ENCODE assay signal across 12 mouse cellular contexts in the genomic region with DNA sequence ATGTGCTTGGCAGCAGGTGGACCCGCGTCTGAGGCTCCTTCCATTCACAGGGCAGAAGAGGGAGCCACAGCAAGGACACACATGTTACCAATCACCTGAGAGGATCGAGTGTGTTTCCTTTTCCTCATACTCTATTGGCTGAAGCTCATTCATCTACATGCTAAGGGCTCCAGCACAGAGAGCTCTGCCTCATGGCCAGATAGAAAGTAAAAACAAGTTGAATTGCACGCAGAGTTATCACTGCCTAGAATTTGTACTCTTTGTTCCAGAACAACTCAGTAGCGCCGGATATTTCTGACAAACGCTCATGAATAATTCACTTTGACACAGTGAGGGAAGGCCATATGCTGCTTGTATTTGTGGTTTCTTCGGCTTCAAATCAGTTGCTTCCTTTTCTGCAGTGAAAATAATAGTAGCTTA.
A peak's percentile ranks its signal among the peaks of the same experiment; 100 is the strongest.
DNase-seq lines count a peak whose midpoint lies in the region; ATAC-seq and TF ChIP-seq lines count a peak whose summit lies in the region.
"Had no signal": no experiment of that assay in that cellular context is flagged by ENCODE, and none has a peak within 500 bp of the region (broad histone marks: within the 10 kb centered on the region; RNA-seq: fewer than 3 reads in every experiment).

No protein-coding gene starts in this region.

- peaks cover 15% of the 10 kb centered on the region; the same call in 1 of the 2 replicates for H3K4me1 ChIP-seq in forebrain, embryonic 13.5 days
- no peaks in the 10 kb centered on the region for H3K4me1 ChIP-seq in forebrain, embryonic 10.5 days
- peaks cover 9% of the 10 kb centered on the region for H3K4me1 ChIP-seq in forebrain, postnatal 0 days (ENCODE audit: insufficient read depth)
- H3K4me1 ChIP-seq: liver, embryonic 15.5 days had no signal

- DNase-seq in forebrain, embryonic 10.5 days (ENCODE audit: extremely low spot score, low spot score), result no peak
- DNase-seq in forebrain, postnatal 0 days, result peak; percentile 76
- peak; percentile 59 to 62 for DNase-seq in layer of hippocampus, postnatal 36 days
- peak; percentile 4 for DNase-seq in retina, postnatal 1 day
- no peak for DNase-seq in c-Kit-positive CD71-positive TER-119-positive erythroid progenitor cells, embryonic 14.5 days (ENCODE audit: low spot score)
- DNase-seq in gastrocnemius, adult 8-10 months (ENCODE audit: low spot score in 2 of 2), result no peak
- DNase-seq: heart, adult 11 months; kidney, adult 2 months; spleen, adult 18-20 months had no signal

- H3K9ac ChIP-seq in forebrain, embryonic 13.5 days, result no peak overlapping the region
- H3K9ac ChIP-seq in forebrain, postnatal 0 days, result no peak overlapping the region
- H3K9ac ChIP-seq: liver, embryonic 15.5 days had no signal

- no peaks in the 10 kb centered on the region for H3K27me3 ChIP-seq in forebrain, embryonic 13.5 days
- no peaks in the 10 kb centered on the region for H3K27me3 ChIP-seq in forebrain, embryonic 10.5 days (ENCODE audit: poor library complexity, severe bottlenecking)
- no peaks in the 10 kb centered on the region for H3K27me3 ChIP-seq in forebrain, postnatal 0 days (ENCODE audit: insufficient read depth, low read length)
- H3K27me3 ChIP-seq: liver, embryonic 15.5 days had no signal

- TF ChIP-seq CTCF in forebrain, postnatal 0 days (IDR thresholded peaks at IDR 0.05; ENCODE audit: low read depth), result no peak

- H3K4me3 ChIP-seq in forebrain, embryonic 13.5 days, result no peak overlapping the region
- H3K4me3 ChIP-seq in forebrain, embryonic 10.5 days, result no peak overlapping the region
- H3K4me3 ChIP-seq in forebrain, postnatal 0 days (ENCODE audit: low read depth, low read length), result no peak overlapping the region
- H3K4me3 ChIP-seq: liver, embryonic 15.5 days had no signal

- H3K27ac ChIP-seq in forebrain, embryonic 13.5 days, result peak overlapping the region; percentile 41
- H3K27ac ChIP-seq in forebrain, embryonic 10.5 days, result no peak overlapping the region
- peak overlapping the region; percentile 75 for H3K27ac ChIP-seq in forebrain, postnatal 0 days (ENCODE audit: low read depth, low read length)
- H3K27ac ChIP-seq: liver, embryonic 15.5 days had no signal

- H3K9me3 ChIP-seq in forebrain, embryonic 13.5 days (replicated peaks), result no peaks in the 10 kb centered on the region
- H3K9me3 ChIP-seq in forebrain, embryonic 10.5 days, result no peaks in the 10 kb centered on the region
- H3K9me3 ChIP-seq in forebrain, postnatal 0 days (ENCODE audit: low read length), result no peaks in the 10 kb centered on the region
- H3K9me3 ChIP-seq: liver, embryonic 15.5 days had no signal

- WGBS in forebrain, embryonic 13.5 days, result 61% methylated on average over 8 of the region's 8 CpGs
- 91% methylated on average over 8 of the region's 8 CpGs for WGBS in forebrain, embryonic 10.5 days
- 23% methylated on average over 8 of the region's 8 CpGs for WGBS in forebrain, postnatal 0 days

- ATAC-seq in forebrain, embryonic 13.5 days, result peak; percentile 83
- peak; percentile 88 for ATAC-seq in forebrain, postnatal 0 days
- no peak for ATAC-seq in megakaryocyte progenitor cell, adult 5-6 weeks (replicated peaks; ENCODE audit: poor library complexity)

- H3K36me3 ChIP-seq in forebrain, embryonic 13.5 days (ENCODE audit: poor library complexity, severe bottlenecking), result no peaks in the 10 kb centered on the region
- H3K36me3 ChIP-seq in forebrain, embryonic 10.5 days (replicated peaks), result no peaks in the 10 kb centered on the region
- no peaks in the 10 kb centered on the region for H3K36me3 ChIP-seq in forebrain, postnatal 0 days (ENCODE audit: insufficient read depth)
- H3K36me3 ChIP-seq: liver, embryonic 15.5 days had no signal

- no peak overlapping the region for H3K4me2 ChIP-seq in forebrain, embryonic 13.5 days
- H3K4me2 ChIP-seq in forebrain, postnatal 0 days (ENCODE audit: low read depth), result no peak overlapping the region
- H3K4me2 ChIP-seq: liver, embryonic 15.5 days had no signal

Comparison
In these comparisons a context has a peak if more than half of its experiments do, and no peak if none do; other contexts are left out.
1. DNase-seq: peak in forebrain, postnatal 0 days (single experiment), layer of hippocampus, postnatal 36 days (2 of 2) and retina, postnatal 1 day (single experiment); none in forebrain, embryonic 10.5 days (single experiment), c-Kit-positive CD71-positive TER-119-positive erythroid progenitor cells, embryonic 14.5 days (single experiment) and gastrocnemius, adult 8-10 months (0 of 2).